20 mouse cellular contexts compared by ENCODE assay signal in the genomic region with DNA sequence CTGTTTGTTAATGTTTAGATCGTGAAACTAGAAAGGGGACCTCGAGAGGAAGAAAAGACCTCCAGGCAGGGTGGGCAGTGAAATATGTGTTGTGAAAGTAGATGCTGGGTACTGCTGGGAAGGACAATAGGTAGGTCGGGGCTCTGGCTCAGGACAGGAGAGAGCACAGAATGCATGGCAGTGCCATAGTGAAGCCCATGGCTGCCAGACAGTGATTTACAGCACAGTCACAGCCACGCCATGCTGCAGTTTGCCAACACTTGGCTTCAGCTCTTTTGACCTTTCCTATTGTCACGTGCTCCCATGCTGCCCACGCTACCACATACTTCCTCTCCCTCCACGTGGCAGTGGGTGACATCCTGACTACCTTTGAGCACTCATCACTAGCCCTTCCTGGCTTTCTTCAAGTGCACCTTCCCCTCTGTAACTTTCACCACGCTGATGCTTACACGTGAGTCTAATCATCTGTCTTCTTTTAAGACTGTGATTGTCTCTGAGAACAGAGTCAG.
DNase-seq lines count a peak whose midpoint lies in the region; ATAC-seq and TF ChIP-seq lines count a peak whose summit lies in the region.
"Had no signal": no experiment of that assay in that cellular context is flagged by ENCODE, and none has a peak within 500 bp of the region (broad histone marks: within the 10 kb centered on the region; RNA-seq: fewer than 3 reads in every experiment).

No protein-coding gene starts in this region.

- H3K9me3 ChIP-seq in midbrain, embryonic 11.5 days (ENCODE audit: control insufficient read depth, low read length): no peaks in the 10 kb centered on the region
- H3K9me3 ChIP-seq in midbrain, embryonic 13.5 days: no peaks in the 10 kb centered on the region
- H3K9me3 ChIP-seq in neural tube, embryonic 14.5 days (ENCODE audit: control insufficient read depth, low read length): no peaks in the 10 kb centered on the region
- H3K9me3 ChIP-seq: midbrain, embryonic 12.5 days had no signal

- no peaks in the 10 kb centered on the region for H3K27me3 ChIP-seq in midbrain, embryonic 11.5 days (ENCODE audit: control insufficient read depth, insufficient read depth, low read length)
- no peaks in the 10 kb centered on the region for H3K27me3 ChIP-seq in midbrain, embryonic 13.5 days
- no peaks in the 10 kb centered on the region for H3K27me3 ChIP-seq in neural tube, embryonic 14.5 days (ENCODE audit: control insufficient read depth, insufficient read depth, low read length)
- H3K27me3 ChIP-seq: CH12.LX; midbrain, embryonic 12.5 days had no signal

- H3K4me2 ChIP-seq in midbrain, embryonic 11.5 days: no peak overlapping the region
- no peak overlapping the region for H3K4me2 ChIP-seq in midbrain, embryonic 13.5 days (replicated peaks)
- no peak overlapping the region for H3K4me2 ChIP-seq in neural tube, embryonic 14.5 days (ENCODE audit: low read depth, low read length)
- H3K4me2 ChIP-seq: liver, embryonic 11.5 days; midbrain, embryonic 12.5 days had no signal

- H3K4me3 ChIP-seq in midbrain, embryonic 11.5 days (ENCODE audit: low read depth, low read length): no peak overlapping the region
- H3K4me3 ChIP-seq in midbrain, embryonic 13.5 days (replicated peaks): no peak overlapping the region
- no peak overlapping the region for H3K4me3 ChIP-seq in neural tube, embryonic 14.5 days (ENCODE audit: low read depth, low read length)
- no peak overlapping the region for H3K4me3 ChIP-seq in gastrocnemius, adult 2 months
- H3K4me3 ChIP-seq: left cerebral cortex, adult 2 months; midbrain, embryonic 12.5 days had no signal

- no peak overlapping the region for H3K9ac ChIP-seq in midbrain, embryonic 11.5 days (ENCODE audit: low read length)
- no peak overlapping the region for H3K9ac ChIP-seq in midbrain, embryonic 13.5 days (replicated peaks)
- H3K9ac ChIP-seq in neural tube, embryonic 14.5 days (replicated peaks; ENCODE audit: low read depth, low read length): no peak overlapping the region
- H3K9ac ChIP-seq: midbrain, embryonic 12.5 days had no signal

- H3K36me3 ChIP-seq in midbrain, embryonic 11.5 days (ENCODE audit: control insufficient read depth, insufficient read depth, low read length): no peaks in the 10 kb centered on the region
- no peaks in the 10 kb centered on the region for H3K36me3 ChIP-seq in midbrain, embryonic 13.5 days
- H3K36me3 ChIP-seq in neural tube, embryonic 14.5 days (ENCODE audit: control insufficient read depth, insufficient read depth, low read length): no peaks in the 10 kb centered on the region
- H3K36me3 ChIP-seq: midbrain, embryonic 12.5 days had no signal

- no peak for ATAC-seq in midbrain, embryonic 11.5 days (ENCODE audit: low FRiP score)
- ATAC-seq in midbrain, embryonic 13.5 days: no peak
- peak; percentile 13 for ATAC-seq in activated CD4-positive, CD25-positive, alpha-beta regulatory T cell, adult 4 months
- peak; percentile 60; the same call in 1 of the 2 replicates for ATAC-seq in neural tube, embryonic 14.5 days (ENCODE audit: low read depth)
- ATAC-seq: intestine, postnatal 0 days had no signal

- WGBS in midbrain, embryonic 11.5 days: 88% methylated on average over 9 of the region's 9 CpGs
- 88% methylated on average over 9 of the region's 9 CpGs for WGBS in midbrain, embryonic 13.5 days
- WGBS in neural tube, embryonic 14.5 days: 34% methylated on average over 9 of the region's 9 CpGs

- intact Hi-C loops in gastrocnemius, adult 2 months (cut with DNase I): loop anchor here (10.0 kb wide), 1 partner anchor 407 kb away; a partner anchor contains a TSS

- peak; percentile 47 for DNase-seq in midbrain, embryonic 11.5 days (ENCODE audit: low spot score, missing footprints)
- DNase-seq in induced T-regulatory cell, adult 2 months (ENCODE audit: low read depth): peak; percentile 21
- no peak for DNase-seq in gastrocnemius, adult 2 months
- no peak for DNase-seq in gastrocnemius, postnatal 10 days
- DNase-seq: cerebellum, adult 11-12 months; cerebellum, postnatal 36 days; gastrocnemius, postnatal 25 days; kidney, postnatal 36 days; left cerebral cortex, postnatal 4 days; lung, adult 18-20 months; right cerebral cortex, adult 18-20 months; thymus, postnatal 4 days had no signal

- TF ChIP-seq CTCF in gastrocnemius, adult 2 months (IDR thresholded peaks at IDR 0.05): no peak

- no peaks in the 10 kb centered on the region for H3K4me1 ChIP-seq in midbrain, embryonic 11.5 days (ENCODE audit: control insufficient read depth, insufficient read depth, low read length)
- no peaks in the 10 kb centered on the region for H3K4me1 ChIP-seq in midbrain, embryonic 13.5 days (replicated peaks)
- H3K4me1 ChIP-seq in neural tube, embryonic 14.5 days (ENCODE audit: control insufficient read depth, insufficient read depth, low read length): no peaks in the 10 kb centered on the region
- H3K4me1 ChIP-seq: midbrain, embryonic 12.5 days had no signal

- no peak overlapping the region for H3K27ac ChIP-seq in midbrain, embryonic 11.5 days (ENCODE audit: low read depth, low read length)
- H3K27ac ChIP-seq in midbrain, embryonic 13.5 days: no peak overlapping the region
- H3K27ac ChIP-seq in neural tube, embryonic 14.5 days (ENCODE audit: low read depth, low read length): no peak overlapping the region
- no peak overlapping the region for H3K27ac ChIP-seq in gastrocnemius, adult 2 months
- H3K27ac ChIP-seq: left cerebral cortex, adult 2 months; midbrain, embryonic 12.5 days had no signal

Comparison
In these comparisons a context has a peak if more than half of its experiments do, and no peak if none do; other contexts are left out.
1. ATAC-seq: peak in activated CD4-positive, CD25-positive, alpha-beta regulatory T cell, adult 4 months (single experiment) and neural tube, embryonic 14.5 days (single experiment); none in midbrain, embryonic 11.5 days (single experiment) and midbrain, embryonic 13.5 days (single experiment).
2. DNase-seq: peak in midbrain, embryonic 11.5 days (single experiment) and induced T-regulatory cell, adult 2 months (single experiment); none in gastrocnemius, adult 2 months (single experiment) and gastrocnemius, postnatal 10 days (single experiment).